Mouse (Mus musculus) liver, postnatal 0 days (tissue): ENCODE data around the gene Vmn1r175. TPM values are rescaled to one million over a fixed set of nuclear protein-coding genes. Genes with fewer than 3 reads are reported as not detected.
"Not testable (repeated sequence)": the region's sequence is repeated elsewhere in the genome, so short reads cannot be mapped to it uniquely, and the experiment has no call there.

Experiments
- ATAC-seq: fragments of 200-750 bp; cut with Nextera tagmentation; 2 replicates; pipeline ENCODE4 v1.8.0; 2017; ENCODE audit warnings: mild to moderate bottlenecking, moderate library complexity
- DNase-seq: peaks from one replicate; pipeline ENCODE4 v3.0.0-alpha.2; 2016
- H3K27ac ChIP-seq: fragments of 300-500 bp; sonication (generic); 2 replicates; pipeline ENCODE4 v1.5.1; 2014; ENCODE audit warnings: antibody characterized with exemption, moderate library complexity, mild to moderate bottlenecking, low read depth
- H3K27me3 ChIP-seq: fragments of 300-500 bp; sonication (generic); 2 replicates; pipeline ENCODE4 v1.6.1; 2014; ENCODE audit warnings: low read length, control low read depth, mixed read lengths; ENCODE audit not compliant: insufficient read depth
- H3K36me3 ChIP-seq: fragments of 300-500 bp; sonication (generic); replicated peaks from 2 replicates; pipeline ENCODE4 v1.6.1; 2014; ENCODE audit warnings: mild to moderate bottlenecking, control low read depth, low read length, moderate library complexity, mixed read lengths; ENCODE audit not compliant: insufficient read depth
- H3K4me1 ChIP-seq: fragments of 300-500 bp; sonication (generic); 2 replicates; pipeline ENCODE4 v1.6.1; 2014; ENCODE audit warnings: antibody characterized with exemption, mild to moderate bottlenecking, control low read depth; ENCODE audit not compliant: insufficient read depth
- H3K4me2 ChIP-seq: fragments of 300-500 bp; sonication (generic); 2 replicates; pipeline ENCODE4 v1.6.1; 2014; ENCODE audit warnings: low read depth, mild to moderate bottlenecking, low read length, moderate library complexity, mixed read lengths
- H3K4me3 ChIP-seq: fragments of 300-500 bp; sonication (generic); 2 replicates; pipeline ENCODE4 v1.5.1; 2014; ENCODE audit warnings: low read depth, low read length
- H3K9ac ChIP-seq: fragments of 300-500 bp; sonication (generic); replicated peaks from 2 replicates; pipeline ENCODE4 v1.6.1; 2014; ENCODE audit warnings: mild to moderate bottlenecking, moderate library complexity
- H3K9me3 ChIP-seq: fragments of 300-500 bp; sonication (generic); 2 replicates; pipeline ENCODE4 v1.6.1; 2016; ENCODE audit warnings: mild to moderate bottlenecking, control low read depth, low read length, mixed read lengths
- CTCF ChIP-seq: sonication (generic); IDR thresholded peaks from 2 replicates; pipeline ENCODE4 v1.5.1; 2016; ENCODE audit warnings: antibody characterized with exemption, low read depth
- EP300 ChIP-seq: IDR thresholded peaks from 2 replicates; pipeline ENCODE4 v1.6.1; 2016; ENCODE audit warnings: antibody characterized with exemption, low read depth, mild to moderate bottlenecking
- WGBS: fragments of 180-500 bp; shearing (Covaris S2); extraction: QIAGEN DNeasy Blood & Tissue Kit; methylation state at CpG from one replicate; pipeline ENCODE4 v1.1.7; 2014; ENCODE audit not compliant: insufficient replicate concordance; 5-methylcytosine and 5-hydroxymethylcytosine counted together
- polyA plus RNA-seq: library from polyadenylated mRNA; unstranded; fragments of >200 nt; fragmentation: Nextera tagmentation; extraction: Ambion mirVana; gene quantifications from 2 replicates; pipeline ENCODE4 v1.2.1, GENCODE M21; 2015

The Vmn1r175 gene
- polyA plus RNA-seq, result not detected in 2 replicates

- ATAC-seq, H3K4me3 ChIP-seq, H3K27me3 ChIP-seq, H3K4me1 ChIP-seq, H3K4me2 ChIP-seq, H3K9ac ChIP-seq, H3K27ac ChIP-seq, H3K36me3 ChIP-seq, H3K9me3 ChIP-seq, DNase-seq: not testable (repeated sequence)
Observed at GRCm38 (mm10) chr7:23810543-23810942, at the start of gene Vmn1r175. Vmn1r175 (minus strand) TSS chr7:23810643.

GRCm38 (mm10) chr7:23837272-23837671 is 26.8 kb upstream of the Vmn1r175 start, which contains the start of gene Vmn1r176:
Vmn1r176 (minus strand) TSS chr7:23837372.
- H3K27ac ChIP-seq, H3K4me2 ChIP-seq, H3K27me3 ChIP-seq, DNase-seq, H3K4me3 ChIP-seq, ATAC-seq, H3K36me3 ChIP-seq, H3K9ac ChIP-seq, H3K9me3 ChIP-seq, H3K4me1 ChIP-seq: not testable (repeated sequence)
- no CpG with 5 or more reads among the region's 1 CpGs for WGBS

GRCm38 (mm10) chr7:23784526-23784925 is 25.9 kb downstream of the Vmn1r175 start:
- no peaks in the 10 kb centered on the region for H3K27me3 ChIP-seq
- no peak for ATAC-seq
- no peak overlapping the region for H3K9ac ChIP-seq
- H3K4me2 ChIP-seq, result no peak overlapping the region
- H3K9me3 ChIP-seq, result no peaks in the 10 kb centered on the region
- no peaks in the 10 kb centered on the region for H3K36me3 ChIP-seq
- no peak overlapping the region for H3K4me3 ChIP-seq
- WGBS, result 77% methylated on average over 6 of the region's 6 CpGs
- no peaks in the 10 kb centered on the region for H3K4me1 ChIP-seq
- DNase-seq, result no peak
- TF ChIP-seq EP300, result no peak
- no peak for TF ChIP-seq CTCF
- no peak overlapping the region for H3K27ac ChIP-seq

Other genes with a start within 250 kb of the Vmn1r175 start
- not detected in 2 replicates for gene Vmn1r169, start 235.1 kb downstream of the Vmn1r175 start, polyA plus RNA-seq
- gene Vmn1r170, start 204.5 kb downstream of the Vmn1r175 start, polyA plus RNA-seq, result not detected in 2 replicates
- not detected in 2 replicates for gene Vmn1r171, start 179.9 kb downstream of the Vmn1r175 start, polyA plus RNA-seq
- not detected in 2 replicates for gene Vmn1r172, start 152.3 kb downstream of the Vmn1r175 start, polyA plus RNA-seq
- gene Vmn1r173, start 109.9 kb downstream of the Vmn1r175 start, polyA plus RNA-seq, result not detected in 2 replicates
- not detected in 2 replicates for gene Vmn1r174, start 58.4 kb downstream of the Vmn1r175 start, polyA plus RNA-seq
- not detected in 2 replicates for gene Vmn1r176, start 26.7 kb upstream of the Vmn1r175 start, polyA plus RNA-seq
- gene Vmn1r177, start 55.8 kb upstream of the Vmn1r175 start, polyA plus RNA-seq, result not detected in 2 replicates
- gene Vmn1r178, start 81.4 kb upstream of the Vmn1r175 start, polyA plus RNA-seq, result not detected in 2 replicates
- not detected in 2 replicates for gene Vmn1r179, start 116.3 kb upstream of the Vmn1r175 start, polyA plus RNA-seq
- gene Vmn1r180, start 140.0 kb upstream of the Vmn1r175 start, polyA plus RNA-seq, result not detected in 2 replicates
- not detected in 2 replicates for gene Vmn1r181, start 164.0 kb upstream of the Vmn1r175 start, polyA plus RNA-seq
- not detected in 2 replicates for gene V1rd19, start 191.0 kb upstream of the Vmn1r175 start, polyA plus RNA-seq
- gene Vmn1r183, start 242.6 kb upstream of the Vmn1r175 start, polyA plus RNA-seq, result not detected in 2 replicates